Mouse (Mus musculus) gastrocnemius, postnatal 14 days (tissue): ENCODE measurements around the gene Gm10778. TPM values are rescaled to one million over a fixed set of nuclear protein-coding genes. Genes with fewer than 3 reads are reported as not detected.
"Not testable (repeated sequence)": the region's sequence is repeated elsewhere in the genome, so short reads cannot be mapped to it uniquely, and the experiment has no call there.

Experiments used
- DNase-seq: peaks from one replicate; pipeline ENCODE4 v3.0.0; 2021; ENCODE audit warnings: mixed read lengths
- intact Hi-C: fragments of 180-260 bp; cut with DNase I; formaldehyde crosslinking; loops from one replicate; pipeline ENCODE4 v1.15.1; 2025; ENCODE audit warnings: low total_unique reads
- long read RNA-seq, 2 experiments: library from polyadenylated mRNA; stranded (forward); transcript quantifications; one replicate each; pipeline ENCODE4 v2.0.0; 2021
- total RNA-seq, 2 experiments: library from RNA; stranded (reverse); gene quantifications; 2 replicates each; pipeline ENCODE4 v1.2.3; 2021

Gene Gm10778
- 1 to 10 TPM; 1.6 to 1.8 TPM for total RNA-seq
- long read RNA-seq, experiment 1 = 0 reads
- long read RNA-seq, experiment 2, partial matches to known transcripts = 0 of 1 reads
- long read RNA-seq, experiment 2, other reads (novel, unspliced or antisense) = 1 of 1 reads

DNA sequence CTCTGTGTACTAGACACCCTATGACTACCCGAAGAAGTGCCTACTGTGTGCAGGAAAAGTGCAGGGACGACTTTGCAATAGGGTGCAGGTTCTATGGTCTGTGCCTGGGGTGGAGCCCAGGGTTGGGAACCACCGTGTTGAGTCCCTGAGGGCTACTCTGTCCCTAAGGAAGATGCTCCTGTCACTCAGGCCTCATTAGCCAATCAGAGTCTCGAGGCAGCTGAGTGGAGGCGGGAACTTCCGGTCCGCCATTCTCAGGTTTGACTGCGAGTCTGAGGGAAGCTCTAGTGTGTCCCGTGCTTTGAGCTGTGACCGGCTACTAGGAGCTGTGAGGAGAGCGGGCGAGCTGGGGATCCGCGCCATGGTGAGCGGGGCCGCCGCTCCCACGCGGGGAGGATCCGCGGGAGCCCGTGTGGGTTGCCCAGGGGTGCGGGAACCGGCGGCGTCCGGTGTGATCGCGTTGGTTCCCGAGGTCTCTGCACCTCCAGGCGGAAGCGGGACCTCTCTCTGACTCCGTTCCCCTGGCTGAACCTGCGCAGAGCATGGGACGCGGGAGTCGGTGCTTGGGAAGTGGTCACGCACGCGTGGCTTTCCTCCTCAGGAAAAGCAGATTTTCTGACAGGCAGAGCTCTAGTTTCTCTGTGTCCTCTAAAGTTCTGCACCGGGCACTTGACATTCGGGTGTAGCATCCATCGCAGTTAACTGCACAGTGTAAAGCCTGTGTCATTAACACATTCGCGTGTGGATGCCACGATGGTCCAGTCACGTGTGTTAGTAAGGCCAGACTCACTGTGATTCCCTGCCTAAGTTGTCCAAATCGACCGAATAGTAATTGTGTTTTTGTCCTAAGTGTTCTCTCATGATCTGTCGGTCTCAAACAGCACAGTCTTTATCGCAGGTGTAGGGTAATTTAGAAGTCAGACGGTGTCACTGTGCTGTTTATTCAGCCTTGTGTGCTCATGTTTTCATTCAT, at the start of gene Gm10778:
Gm10778 (plus strand) TSS at position 257 of the 973 bp plus-strand sequence.
- peak; percentile 78 for DNase-seq
- intact Hi-C loops = not testable (repeated sequence)

DNA sequence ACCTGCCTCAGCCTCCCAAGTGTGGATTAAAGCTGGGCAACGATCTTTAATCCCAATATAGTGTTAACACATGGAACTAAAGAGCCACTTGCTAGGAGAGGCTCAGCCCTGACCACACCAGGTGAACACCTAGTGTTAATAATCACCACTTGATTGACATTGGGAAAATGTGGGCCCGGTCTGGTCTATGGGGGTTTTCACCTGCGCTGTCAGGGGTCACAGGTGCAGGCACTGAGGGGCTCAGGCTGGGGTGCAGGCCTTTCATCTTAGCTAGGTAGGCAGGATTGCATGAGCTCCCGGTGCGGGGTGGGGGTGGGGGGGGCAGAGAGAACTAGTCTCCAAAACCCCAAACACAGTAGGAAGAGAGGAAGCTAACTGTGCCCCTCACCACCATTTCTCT, 49.2 kb upstream of the Gm10778 start:
- intact Hi-C loops = loop anchor here (5.0 kb wide), 1 partner anchor 32 kb away; no protein-coding TSS in a partner anchor
- no peak for DNase-seq

DNA sequence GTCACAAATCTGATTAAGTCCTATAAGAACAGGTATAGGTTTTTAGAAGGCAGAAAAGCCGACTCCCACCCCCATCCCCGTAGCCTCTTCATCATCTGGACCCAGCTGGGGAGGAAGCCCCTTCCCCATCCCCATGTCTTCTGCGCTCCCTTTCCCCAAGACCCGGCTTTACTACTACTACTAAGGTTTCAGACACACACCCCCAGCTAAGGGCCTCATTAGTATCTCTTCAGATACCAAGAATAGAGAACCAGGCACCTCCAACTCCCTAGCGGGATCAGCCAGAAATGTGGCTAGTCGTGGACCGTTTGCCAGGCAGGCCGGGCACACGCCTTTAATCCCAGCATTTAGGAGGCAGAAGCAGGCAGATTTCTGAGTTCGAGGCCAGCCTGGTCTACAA, 48.8 kb upstream of the Gm10778 start:
- intact Hi-C loops = loop anchor here (5.0 kb wide), 1 partner anchor 33 kb away; no protein-coding TSS in a partner anchor
- no peak for DNase-seq

DNA sequence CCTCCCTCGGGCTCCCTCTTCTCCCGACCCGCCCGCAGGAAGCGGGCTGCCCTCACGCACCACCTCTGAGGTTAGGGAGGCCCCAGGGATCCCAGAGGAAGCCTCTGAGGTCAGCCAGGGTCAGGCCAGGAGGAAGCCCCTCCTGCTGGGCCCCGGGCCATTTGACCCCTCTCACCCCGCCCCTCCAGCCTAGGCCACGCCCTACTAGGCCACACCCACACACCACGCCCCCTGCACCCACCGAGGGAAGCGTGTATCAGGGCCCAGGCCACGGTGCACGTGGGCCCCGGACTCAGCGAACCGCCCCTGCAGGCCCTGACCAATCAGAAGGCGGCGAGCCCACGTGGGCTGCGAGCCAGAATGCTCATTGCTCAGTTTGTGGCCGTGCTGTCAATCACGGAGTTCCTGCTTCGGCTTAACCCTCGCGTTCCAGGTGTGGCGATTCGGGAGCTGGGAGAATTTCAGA, 48.1 kb upstream of the Gm10778 start, which contains the start of gene Tle6:
Tle6 (minus strand) TSS at position 336 of the 466 bp plus-strand sequence.
- peak; percentile 94 for DNase-seq
- intact Hi-C loops = loop anchor here (5.0 kb wide), 1 partner anchor 33 kb away; no protein-coding TSS in a partner anchor

DNA sequence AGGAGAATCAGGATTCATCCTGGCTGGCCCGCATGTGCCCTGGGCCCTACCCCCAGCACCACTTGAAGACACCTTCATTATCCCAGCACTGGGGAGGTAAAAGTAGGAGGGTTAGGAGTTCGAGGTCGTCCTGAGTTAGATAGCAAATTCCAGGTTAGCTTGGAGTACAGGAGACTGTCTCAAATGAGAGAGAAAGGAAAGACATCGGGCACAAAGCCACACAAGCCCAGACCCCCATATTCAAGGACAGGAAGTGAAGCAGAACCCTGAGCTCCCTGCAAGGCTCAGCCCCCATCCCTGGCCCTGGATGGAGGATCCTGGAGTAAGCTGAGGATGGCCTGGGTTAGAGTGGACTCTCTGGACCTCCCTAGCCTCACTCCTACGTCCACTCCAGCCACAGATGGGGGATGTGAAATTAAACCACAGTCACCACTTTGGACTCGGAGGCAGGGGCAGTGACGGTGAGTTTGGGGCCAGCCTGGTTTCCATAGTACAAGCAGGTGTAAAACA, 47.4 kb upstream of the Gm10778 start:
- no peak for DNase-seq
- intact Hi-C loops = loop anchor here (5.0 kb wide), 1 partner anchor 34 kb away; no protein-coding TSS in a partner anchor

DNA sequence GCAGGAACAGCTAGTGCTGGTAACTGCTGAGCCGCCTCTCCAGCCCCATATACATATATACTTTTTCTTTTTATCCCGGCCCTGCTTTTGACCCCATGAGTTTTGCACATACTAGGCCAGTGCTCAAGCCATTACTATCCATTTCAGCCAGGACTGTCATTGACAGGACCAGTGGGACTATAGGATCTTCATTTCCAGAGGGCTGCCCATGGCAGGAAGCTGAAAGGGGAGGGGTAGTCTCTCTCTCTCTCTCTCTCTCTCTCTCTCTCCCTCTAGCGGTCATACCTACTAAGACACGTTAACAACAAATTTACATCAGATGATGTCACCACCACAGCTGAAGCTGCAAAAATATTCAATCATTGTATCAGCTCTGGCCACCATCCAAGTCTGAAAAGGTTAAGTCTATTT, 46.1 kb upstream of the Gm10778 start:
- no peak for DNase-seq
- intact Hi-C loops = loop anchor here (5.0 kb wide), 1 partner anchor 35 kb away; no protein-coding TSS in a partner anchor

DNA sequence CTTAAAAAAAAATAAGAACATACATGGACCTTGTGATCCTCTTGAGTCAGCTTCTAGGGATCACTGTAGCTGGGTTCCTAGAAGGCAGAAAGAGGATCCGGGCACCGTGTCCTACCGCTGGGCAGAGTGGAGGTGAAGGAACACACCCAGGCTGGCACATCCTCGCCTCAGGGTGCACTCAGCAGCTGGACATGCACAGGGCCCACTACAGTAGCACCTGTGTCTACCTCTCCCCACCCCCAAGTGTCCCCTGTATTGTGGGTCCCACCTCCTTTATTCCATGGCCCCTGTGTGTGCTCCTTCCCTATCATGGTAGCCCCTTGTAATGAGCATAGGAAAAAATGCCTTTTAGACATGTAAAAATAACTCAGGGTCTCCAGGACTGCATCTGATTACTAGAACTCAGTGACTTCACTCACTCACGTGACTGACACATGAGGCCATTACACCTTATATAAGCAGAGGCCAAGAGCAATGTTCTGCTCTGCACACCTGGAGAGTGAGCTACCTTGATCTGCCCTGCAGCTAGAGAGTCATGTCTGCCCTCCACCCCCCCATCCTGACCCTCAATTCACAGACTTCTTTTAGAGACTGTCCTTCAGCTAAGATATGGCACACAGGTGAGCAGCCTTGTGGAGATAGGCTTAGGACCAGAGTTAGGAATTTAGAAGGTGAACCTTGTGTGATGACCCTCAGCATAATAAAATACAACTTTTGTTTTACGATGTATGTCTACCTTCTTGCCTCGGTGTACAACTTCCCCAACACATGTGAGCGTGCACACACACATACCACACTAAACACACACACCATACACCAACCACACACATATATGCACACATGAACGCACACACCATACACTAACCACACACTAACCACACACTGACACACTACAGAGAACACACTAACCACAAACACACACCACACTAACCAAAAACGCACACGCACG, 44.6 kb upstream of the Gm10778 start:
- intact Hi-C loops = loop anchor here (5.0 kb wide), 1 partner anchor 37 kb away; no protein-coding TSS in a partner anchor
- DNase-seq = no peak

DNA sequence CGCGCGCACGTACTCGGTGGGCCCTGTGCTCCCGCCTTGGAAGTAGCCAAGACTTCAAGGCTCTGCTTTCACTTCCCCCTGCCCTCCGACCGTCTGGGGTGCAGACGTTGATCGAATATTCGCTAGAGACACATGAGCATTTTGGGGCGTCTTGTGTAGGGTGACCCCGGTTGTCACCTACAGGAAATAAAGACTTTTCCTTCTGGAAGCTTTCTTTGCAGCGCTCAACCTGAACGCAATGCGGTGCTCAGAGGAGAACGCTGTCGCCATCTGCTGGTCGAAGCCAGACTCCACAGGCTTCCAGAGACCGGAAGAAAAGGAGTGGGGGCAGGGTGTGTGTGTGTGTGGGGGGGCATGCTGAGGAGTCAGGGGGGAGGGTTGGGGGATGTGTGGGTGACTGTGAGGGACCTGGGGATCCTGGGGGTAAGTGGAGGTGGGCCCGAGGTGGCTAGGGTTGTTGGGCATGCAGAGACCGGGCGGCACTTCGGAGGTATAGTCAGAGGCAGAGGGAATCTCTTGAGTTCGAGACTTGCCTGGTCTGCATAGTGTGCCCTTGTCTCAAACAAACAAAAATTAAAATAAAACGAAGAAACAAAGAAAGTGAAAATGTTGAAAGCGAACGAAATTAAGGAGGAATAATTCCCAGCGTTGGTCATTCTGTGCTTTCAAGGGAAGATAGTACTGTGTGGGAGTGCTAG, 43.7 kb upstream of the Gm10778 start:
- DNase-seq = peak; percentile 86
- intact Hi-C loops = loop anchor here (5.0 kb wide), 1 partner anchor 38 kb away; no protein-coding TSS in a partner anchor

DNA sequence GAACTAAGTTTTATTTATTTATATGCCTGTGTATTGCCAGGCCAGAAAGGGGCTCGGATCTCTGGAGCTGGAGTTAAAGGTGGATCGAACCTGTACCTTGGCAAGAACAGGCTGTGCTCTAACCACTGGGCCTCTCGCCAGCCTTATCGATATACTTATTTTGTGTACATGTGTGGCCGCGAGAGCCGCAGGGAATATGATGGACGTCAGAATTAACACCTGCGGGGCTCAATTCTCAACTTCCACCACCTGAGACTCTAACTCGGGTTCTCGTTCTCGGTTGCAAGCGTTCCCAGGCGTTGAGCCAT, 43.2 kb upstream of the Gm10778 start:
- DNase-seq = peak; percentile 44
- intact Hi-C loops = no loop called here

DNA sequence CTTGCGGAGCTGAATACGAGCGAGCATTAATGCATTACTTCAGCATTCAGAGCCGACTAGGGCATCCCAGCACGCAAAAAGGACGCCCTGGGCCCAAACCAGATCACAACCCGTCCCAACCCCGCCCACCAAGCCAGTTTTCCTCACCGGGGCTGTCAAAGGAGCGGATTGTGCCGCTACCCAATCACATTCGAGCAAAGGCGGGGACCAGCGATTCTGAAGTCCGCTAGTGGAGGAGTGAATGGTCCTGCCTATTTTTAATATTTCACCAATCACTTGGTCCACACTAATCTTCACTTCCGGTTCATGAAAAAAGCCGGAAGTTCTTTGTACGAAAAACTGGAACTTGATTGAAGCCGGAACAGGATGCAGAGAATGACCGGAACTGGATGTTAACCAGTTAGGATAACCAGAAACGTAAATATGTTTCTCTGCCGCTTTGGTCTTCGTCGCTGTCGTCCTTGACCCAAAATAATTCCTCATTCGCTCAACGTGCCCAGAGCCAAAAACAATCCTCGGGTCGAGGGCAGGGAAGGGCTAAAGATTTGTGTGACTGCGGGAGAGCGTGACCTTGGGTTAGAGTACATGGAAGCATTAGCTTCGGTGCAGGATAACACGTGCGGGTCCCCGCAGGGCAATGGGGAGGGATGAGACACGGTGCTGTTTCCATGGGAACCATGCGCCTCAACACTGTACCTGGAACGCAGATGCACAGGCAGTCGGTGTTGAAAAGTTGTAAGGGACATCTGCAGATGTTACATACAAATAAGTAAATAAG, 42.7 kb upstream of the Gm10778 start, which contains the start of gene BC025920:
BC025920 (plus strand) TSS at position 297 of the 778 bp plus-strand sequence.
- DNase-seq = peak; percentile 95
- intact Hi-C loops = no loop called here

DNA sequence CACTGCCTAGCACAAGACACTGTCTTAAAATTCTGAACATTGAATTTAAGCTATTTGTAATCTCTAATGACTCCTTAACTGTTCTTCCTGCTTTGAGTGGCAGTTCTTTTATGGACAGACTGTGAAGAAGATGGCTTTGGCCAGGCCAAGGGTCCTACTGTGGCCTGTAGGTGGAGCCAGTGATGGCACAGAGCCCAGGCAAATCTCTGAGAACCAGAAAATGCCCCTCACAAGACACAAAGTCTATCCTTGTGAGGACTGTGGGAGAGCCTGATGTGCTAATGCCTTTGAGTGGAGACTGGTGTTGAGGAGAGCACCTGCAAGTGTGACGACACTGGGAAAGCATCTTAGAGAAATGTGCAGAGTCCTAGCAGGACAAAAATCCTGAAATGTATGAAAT, 40.6 kb upstream of the Gm10778 start:
- no peak for DNase-seq
- intact Hi-C loops = no loop called here

DNA sequence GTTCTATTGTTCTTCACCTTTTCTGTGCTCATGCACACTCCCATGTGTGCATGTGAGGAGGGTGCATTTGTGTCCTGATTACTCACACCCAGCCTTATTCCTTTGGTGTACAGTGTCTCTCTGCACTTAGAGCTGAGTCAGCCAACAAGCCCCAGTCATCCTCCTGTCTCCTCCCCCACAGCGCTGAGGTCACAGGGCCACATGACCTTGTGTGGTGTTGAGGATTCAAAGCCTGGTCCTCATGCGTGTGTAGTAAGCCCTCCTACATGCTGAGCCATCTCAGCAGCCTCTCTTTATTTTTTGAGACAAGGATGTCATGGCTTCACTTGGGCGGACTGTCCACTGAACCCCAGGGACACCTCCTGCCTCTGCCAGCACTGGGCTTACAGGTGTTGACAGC, 36.1 kb upstream of the Gm10778 start:
- no peak for DNase-seq
- intact Hi-C loops = no loop called here

DNA sequence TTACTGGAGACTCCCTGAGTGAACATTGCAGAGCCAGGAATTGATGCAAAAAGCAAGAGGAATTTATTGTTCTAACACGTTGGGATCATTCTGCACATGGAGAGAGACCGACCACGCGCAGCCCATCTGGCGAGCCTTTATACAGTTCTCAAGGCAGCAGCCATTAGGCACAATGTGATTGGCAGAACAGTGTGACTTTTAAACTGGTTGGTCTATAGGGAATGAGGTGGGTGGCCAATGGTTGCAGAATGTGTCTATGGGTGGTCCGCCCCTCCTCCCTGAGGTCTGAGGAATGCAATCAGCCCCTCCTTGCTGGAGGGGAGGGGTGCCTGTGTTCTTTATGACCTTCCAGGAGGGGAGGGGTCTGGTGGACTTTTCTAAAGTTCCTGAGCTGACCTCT, 33.4 kb upstream of the Gm10778 start:
- no peak for DNase-seq
- intact Hi-C loops = no loop called here

DNA sequence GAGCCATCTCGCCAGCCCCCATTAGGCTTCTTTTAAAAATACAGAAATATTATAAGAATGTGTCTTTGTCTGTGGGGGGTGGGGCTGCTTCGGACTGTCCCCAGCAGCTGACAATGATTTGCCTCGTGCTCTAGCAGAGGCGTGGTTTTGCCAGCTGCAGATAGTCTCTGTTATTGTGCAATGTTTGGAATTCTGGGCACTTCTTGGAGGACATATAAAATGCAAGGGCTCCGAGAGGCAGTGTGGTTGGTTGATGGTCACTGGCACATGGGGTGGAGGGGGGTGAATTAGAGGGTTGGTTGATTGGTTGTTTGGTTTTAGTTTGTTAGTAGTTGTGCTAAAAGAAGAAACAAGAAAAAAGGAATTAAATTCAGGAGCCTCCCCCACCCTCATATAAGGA, 28.9 kb upstream of the Gm10778 start:
- intact Hi-C loops = loop anchor here (10.0 kb wide), 1 partner anchor 555 kb away; no protein-coding TSS in a partner anchor
- DNase-seq = no peak

DNA sequence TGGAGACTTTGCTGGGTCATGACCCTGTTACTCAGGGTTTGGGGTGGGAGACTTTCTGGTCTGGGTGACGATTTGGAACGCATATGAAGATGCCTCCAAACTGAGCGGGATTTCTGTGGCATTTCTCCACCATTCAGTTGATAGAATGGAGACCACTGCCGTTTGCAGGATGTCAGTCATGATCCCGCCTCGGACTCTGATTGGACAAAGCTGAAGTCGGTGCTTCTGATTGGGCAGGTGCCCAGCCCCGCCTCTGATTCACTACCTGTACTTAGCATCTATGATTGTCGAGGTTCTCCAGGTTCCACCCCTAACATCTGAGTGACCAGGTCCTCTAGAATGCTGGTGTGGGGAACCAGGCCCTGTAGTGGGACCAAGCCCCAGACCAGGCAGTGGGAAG, 28.1 kb upstream of the Gm10778 start:
- intact Hi-C loops = loop anchor here (10.0 kb wide), 1 partner anchor 554 kb away; no protein-coding TSS in a partner anchor
- no peak for DNase-seq

DNA sequence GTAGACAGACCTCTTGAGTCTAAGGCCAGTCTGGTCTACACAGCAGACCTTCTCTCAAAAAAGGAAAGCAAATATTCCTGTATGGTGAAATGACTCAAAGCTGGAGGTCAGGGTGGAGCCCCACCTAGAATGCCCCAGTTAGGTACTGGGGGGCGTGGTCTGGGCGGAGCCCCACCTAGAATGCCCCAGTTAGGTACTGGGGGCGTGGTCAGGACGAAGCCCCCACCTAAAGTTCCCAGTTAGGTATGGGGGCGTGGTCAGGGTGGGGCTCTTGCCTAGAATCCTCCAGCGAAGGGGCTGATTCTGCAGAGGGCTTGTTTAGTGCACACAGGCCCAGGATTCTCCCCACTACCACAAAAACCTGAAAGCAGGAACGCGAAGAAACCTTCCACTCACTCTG, 25.4 kb upstream of the Gm10778 start:
- DNase-seq = no peak
- intact Hi-C loops = loop anchor here (10.0 kb wide), 1 partner anchor 551 kb away; no protein-coding TSS in a partner anchor
